Mouse (Mus musculus): Measurements from ENCODE around the gene Hnf4a.

Hnf4a gene

DNA sequence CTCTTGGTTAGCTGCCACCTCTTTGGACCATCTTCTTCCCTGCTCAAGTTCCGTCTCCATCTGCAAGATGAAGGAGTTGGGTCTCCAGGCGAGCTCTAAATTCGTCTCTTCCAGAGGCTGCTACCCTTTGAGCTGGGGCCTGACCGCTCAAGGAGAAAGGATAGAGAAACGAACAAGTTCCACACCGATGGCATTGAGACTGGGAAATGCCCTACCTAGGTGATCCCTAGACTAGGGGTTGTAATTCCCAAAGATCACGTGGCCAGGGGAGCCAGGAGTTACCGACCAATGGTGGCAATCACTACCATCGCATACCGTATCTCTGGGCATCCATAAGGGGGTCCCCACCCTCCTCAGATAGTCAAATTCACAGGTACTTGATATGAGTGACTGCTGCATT, 36.1 kb downstream of the Hnf4a start:
- no peak for ATAC-seq (ENCODE audit: insufficient number of reproducible peaks, low FRiP score, low TSS enrichment)

DNA sequence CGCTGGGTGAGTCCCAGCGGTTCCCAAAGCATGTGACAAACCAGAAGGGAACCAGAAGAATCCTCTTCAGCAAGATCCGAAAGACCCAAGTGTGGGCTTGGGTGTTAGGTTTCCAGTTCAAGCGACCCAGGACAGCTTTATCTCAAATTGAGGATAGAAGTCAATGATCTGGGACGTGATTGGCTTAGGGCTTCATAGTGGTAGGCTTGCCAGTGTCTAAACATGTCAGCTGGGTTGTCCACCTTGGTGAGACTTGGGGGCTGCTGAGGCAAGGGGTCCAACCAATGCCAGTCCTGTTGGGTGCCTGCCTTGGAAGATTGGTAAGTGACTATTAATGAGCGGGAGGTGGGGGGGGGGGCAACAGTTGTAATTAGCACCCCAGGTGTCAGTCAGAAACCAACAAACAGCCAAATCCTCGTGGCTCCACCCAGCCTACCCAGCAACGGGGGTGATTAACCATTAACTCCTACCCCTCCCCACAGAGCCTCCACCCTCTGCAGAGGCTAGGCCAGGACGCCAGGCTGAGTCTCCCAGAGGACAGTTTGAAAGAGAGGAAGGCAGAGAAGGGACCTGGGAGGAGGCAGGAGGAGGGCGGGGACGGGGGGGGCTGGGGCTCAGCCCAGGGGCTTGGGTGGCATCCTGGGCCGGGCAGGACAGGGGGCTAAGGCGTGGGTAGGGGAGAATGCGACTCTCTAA, 40.2 kb downstream of the Hnf4a start:
- ATAC-seq (ENCODE audit: insufficient number of reproducible peaks, low FRiP score, low TSS enrichment) = no peak

DNA sequence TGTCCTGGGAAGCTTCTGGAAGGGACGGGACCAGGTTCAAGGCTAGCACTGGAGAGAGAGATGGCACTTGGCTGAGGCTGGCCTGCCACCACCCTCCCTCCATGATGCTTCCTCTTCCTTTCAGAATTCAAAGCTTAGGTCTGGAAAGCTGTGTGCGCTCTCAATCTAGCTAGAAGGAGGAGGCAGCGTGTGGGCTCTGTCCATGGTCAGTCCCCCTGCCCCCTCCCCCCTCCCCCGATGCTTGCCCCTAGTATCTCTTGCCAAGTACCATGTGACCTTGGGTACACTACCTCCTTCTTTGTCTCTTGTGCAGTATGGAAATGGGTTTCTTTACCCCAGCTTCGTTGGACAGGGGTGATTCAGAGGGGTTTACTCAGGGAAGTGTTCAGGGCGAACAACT, 42.2 kb downstream of the Hnf4a start:
- ATAC-seq (ENCODE audit: insufficient number of reproducible peaks, low FRiP score, low TSS enrichment) = no peak

DNA sequence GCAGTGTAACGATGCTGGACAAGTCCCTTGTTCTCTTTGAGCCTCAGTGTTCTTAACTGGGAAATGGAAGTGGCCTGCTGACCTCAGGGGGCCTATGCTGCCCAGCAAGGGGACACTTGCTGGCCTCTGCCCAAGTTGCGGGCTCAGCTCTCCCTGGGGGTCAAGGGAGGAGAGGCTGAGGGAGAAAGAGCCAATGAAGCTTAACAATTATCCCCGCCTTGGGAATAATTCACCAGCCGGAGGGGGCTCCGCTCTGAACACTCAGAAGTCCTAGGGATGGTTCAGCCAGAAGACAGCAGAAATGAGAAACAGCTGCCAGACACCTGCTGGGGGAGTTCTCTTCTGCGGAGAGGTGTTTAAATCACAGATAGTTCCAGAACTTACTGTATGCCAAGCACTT, 43.2 kb downstream of the Hnf4a start:
- no peak for ATAC-seq (ENCODE audit: insufficient number of reproducible peaks, low FRiP score, low TSS enrichment)

DNA sequence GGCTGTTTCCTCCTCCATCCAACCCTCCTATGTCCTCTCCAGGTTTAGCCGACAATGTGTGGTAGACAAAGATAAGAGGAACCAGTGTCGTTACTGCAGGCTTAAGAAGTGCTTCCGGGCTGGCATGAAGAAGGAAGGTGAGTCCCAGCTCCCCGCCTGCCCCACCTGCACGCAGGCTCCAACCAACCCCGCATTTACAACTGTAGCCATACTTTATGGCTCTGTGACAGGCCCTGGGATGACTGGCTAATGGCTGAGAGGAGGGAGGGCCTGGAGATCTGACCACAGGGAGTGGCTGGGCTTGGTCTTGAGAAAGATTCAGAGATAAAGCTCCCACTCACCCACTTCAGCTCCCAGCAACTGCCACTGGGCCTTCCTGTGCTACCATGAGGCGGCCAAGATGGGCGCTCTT, 45.9 kb downstream of the Hnf4a start:
- ATAC-seq (ENCODE audit: insufficient number of reproducible peaks, low FRiP score, low TSS enrichment) = no peak

DNA sequence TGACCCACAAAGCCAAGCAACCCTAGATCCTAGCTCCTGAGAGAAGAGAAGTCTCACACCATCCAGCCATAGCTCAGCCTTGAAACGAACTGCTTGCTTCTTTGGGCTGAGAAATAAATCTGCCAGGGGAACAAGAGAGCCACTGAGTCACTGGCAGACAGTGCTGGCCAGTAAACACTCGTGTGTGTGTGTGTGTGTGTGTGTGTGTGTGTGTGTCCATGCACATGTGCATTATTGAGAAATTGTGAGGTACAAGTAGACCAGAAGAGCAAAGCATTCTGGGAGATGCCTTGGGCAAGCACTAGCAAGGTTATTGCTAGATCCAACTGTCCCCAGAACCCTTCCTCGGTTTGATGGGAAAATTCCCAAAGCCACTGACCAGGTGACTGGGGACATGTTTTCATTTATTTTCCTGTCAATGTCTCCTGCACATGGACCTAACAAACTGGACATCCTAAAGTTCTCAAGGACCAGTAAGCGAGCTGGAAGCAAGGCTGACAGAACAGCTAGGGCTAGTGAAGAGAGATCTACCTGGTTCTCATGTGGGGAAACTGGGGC, 47.9 kb downstream of the Hnf4a start:
- ATAC-seq (ENCODE audit: insufficient number of reproducible peaks, low FRiP score, low TSS enrichment) = no peak

DNA sequence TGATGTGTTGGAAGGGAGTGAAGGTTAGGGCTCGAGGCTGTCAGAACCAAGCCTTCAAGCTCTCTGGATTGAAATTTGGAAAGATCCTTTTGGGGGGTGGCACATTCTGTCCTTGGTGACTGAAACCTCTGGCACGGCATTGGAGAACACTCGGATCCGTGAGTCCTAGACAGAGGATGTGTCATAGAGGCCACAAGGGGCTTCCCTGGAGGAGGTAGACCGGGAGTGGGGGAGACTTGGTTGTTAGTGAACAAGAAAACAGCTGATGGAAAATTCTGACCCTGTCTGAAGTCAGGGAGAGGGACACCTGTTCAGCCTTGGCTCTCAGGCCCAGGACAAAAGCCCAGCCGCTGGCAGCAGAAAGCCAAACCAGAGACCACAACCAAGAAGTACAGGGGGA, 48.4 kb downstream of the Hnf4a start:
- no peak for ATAC-seq (ENCODE audit: insufficient number of reproducible peaks, low FRiP score, low TSS enrichment)

DNA sequence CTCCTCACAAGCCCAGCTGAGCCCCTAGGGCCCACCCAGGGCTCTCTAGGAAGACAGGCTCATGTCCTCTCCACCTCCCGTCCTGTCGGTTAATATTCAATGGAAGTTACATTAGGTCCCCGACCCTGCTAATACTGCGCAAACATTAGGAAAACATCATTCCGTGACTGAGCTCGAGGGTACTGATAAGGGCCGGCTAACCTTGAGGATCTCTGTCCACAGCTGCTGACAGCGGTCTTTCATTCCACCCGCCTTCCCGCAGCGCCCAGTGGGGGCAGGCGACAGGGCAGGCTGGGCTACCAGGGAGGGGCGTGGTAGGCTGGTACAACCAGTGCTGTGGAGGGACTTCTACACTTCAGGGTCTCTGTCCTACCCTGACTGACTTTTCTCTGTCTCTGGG, 48.8 kb downstream of the Hnf4a start:
- ATAC-seq (ENCODE audit: insufficient number of reproducible peaks, low FRiP score, low TSS enrichment) = no peak

DNA sequence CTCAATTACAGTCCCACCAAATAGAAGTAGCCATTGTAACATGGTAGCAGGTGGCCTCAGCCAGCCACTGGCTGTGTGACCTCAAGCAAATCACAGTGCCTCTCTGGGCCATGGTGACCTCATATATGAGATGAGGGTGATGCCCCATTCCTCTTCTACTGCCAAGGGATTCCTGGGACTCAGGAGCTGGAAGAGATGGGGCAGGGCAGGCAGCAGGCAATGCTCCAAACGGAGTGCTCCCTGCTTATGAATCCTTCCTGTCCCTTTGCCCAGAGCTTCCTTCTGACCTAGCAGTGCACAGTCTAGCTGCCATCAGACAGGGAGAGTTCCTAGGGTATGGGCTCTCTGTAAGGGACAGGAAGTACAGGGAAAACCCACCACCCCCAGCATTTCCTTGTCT, 51.9 kb downstream of the Hnf4a start:
- ATAC-seq (ENCODE audit: insufficient number of reproducible peaks, low FRiP score, low TSS enrichment) = no peak

DNA sequence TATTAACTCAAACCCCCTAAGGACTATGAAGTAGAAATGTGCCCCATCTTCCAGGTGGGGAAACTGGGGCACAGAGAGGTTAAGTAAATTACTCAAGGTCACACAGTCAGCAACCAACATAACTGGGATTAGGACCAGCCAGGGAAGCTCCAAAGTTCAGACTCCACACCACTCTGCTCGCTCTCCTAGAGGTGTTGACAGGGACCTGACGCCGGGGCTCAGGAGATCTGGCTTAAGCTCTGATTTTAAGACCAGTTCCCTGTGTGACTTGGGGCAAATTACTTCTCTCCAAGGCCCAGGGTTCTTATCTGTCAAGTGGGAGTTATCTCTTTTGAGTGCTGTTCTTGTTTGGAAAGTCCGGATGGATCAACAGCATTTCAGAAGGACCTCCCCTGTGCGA, 52.6 kb downstream of the Hnf4a start:
- ATAC-seq (ENCODE audit: insufficient number of reproducible peaks, low FRiP score, low TSS enrichment) = no peak

DNA sequence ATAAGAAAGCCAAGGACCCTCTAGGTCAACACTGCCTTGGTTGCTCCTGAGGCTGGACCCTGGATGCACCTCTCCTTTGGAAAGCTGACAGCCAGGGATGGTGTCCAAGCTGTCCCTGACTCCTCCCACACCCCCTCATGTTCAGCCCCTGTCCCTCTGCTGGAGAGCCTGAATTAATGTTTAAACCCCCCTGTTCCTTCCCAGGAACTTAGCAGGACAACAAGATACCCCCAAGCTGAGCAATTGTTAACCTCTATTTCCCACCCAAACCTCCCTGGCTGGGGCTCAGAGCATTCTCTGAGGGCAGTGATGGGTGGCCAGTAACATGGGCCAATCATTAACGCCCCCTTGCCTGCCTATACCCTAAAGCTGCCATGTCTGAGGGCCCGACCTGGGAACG, 53.6 kb downstream of the Hnf4a start:
- no peak for ATAC-seq (ENCODE audit: insufficient number of reproducible peaks, low FRiP score, low TSS enrichment)

DNA sequence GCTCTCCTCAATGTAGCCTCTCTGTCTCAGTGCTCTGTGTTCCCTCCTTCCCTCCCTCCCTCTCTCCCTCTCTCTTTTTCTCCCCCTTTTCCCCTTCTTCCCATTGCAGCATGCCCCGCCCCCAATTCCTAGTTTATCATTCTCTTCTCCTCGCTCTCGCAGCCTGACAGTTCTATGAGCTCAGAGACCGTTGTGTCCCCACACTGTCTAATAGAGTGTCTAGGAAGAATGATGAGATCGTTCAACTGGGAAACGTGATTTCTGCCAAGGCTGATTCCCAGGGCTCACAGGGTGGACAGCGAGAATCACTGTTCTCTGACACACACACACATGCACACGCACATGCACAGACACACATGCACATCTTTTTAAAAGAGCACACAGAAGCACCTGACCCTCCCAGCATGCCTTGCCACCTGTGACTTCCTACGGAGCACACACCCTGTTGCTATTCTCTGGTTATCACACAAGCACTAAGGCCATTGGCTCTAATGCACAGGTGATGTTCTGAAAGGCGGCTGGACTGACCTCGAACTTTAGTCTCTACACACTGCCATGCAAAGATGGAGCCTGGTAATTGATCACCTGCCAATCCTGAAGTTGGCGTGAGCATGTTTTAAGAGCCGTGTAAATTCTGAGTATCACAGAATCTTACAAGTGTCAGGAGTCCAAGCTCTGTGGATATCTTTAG, 54.8 kb downstream of the Hnf4a start:
- ATAC-seq (ENCODE audit: insufficient number of reproducible peaks, low FRiP score, low TSS enrichment) = no peak

DNA sequence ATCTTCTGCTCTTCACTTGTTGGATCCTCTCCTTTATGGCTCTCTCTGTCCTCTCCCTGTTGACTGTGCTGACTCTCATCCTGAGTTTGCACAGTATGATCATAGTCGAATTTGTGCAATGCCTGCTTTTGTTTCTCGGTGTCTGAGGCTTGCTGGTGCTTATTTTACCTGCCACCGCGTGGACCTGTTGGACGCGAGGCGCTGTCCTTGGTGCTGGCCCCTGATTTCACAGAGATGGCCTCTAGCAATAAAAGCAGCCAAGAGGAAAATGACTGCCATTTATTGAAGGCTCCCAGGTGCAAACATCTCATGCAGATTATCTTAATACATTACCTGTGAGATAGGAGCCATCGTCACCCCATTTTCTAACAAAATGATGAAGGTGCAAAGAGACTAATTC, 58.0 kb downstream of the Hnf4a start:
- no peak for ATAC-seq (ENCODE audit: insufficient number of reproducible peaks, low FRiP score, low TSS enrichment)

DNA sequence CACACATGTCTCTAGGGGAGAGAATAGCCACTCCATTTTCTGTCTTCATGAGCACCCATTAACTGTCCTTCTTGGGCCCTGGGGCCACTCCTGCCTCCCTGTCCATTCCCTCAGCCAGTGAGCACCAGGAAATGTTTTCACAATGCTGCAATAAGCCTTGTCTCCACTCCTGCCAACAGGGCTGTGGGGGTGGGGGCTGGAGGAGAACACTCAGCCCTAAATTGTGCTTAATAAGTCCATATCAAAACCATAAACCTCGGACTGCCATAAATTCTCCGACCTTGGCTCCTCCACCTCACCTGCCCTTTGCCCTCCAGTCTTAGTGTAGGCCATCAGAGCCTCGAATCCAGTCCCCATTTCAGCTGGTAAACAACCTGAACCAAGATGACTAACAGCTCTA, 67.7 kb downstream of the Hnf4a start:
- no peak for ATAC-seq (ENCODE audit: insufficient number of reproducible peaks, low FRiP score, low TSS enrichment)

DNA sequence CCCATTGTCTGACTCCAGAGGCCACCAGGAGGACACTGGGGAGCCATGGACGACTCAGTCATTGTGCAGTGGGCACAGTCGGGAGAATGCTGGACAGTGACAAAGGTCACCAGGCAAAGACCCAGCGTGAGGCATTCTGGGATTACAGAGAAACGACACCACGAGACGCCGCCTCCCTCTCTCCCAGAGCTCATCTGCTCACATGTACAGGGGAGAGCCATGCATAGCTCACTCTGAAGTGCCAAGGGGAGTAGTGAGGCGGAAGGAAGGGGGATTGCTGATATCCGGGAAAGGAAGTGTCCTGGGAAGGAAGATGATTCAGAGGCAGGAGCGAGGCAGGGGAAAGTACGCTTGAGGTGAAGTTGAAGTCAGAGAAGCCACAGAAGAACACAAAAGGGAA, 68.6 kb downstream of the Hnf4a start:
- ATAC-seq (ENCODE audit: insufficient number of reproducible peaks, low FRiP score, low TSS enrichment) = no peak

DNA sequence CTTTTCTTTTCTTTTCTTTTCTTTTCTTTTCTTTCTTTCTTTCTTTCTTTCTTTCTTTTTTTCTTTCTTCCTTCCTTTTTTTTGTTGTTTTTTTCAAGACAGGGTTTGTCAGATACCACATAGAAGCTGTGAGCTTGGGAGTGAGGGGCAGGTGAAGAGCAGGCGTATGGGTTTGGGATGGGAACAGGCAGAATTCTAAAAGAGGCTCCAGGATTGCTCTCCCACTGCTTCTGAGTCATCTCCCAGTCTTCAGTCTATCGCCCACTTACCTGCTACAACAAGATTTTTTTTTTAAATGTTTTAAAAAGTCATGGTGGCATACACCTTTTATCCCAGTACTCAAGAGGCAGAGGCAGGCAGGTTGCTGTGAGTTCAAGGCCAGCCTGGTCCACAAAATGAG, 71.4 kb downstream of the Hnf4a start:
- no peak for ATAC-seq (ENCODE audit: insufficient number of reproducible peaks, low FRiP score, low TSS enrichment)

DNA sequence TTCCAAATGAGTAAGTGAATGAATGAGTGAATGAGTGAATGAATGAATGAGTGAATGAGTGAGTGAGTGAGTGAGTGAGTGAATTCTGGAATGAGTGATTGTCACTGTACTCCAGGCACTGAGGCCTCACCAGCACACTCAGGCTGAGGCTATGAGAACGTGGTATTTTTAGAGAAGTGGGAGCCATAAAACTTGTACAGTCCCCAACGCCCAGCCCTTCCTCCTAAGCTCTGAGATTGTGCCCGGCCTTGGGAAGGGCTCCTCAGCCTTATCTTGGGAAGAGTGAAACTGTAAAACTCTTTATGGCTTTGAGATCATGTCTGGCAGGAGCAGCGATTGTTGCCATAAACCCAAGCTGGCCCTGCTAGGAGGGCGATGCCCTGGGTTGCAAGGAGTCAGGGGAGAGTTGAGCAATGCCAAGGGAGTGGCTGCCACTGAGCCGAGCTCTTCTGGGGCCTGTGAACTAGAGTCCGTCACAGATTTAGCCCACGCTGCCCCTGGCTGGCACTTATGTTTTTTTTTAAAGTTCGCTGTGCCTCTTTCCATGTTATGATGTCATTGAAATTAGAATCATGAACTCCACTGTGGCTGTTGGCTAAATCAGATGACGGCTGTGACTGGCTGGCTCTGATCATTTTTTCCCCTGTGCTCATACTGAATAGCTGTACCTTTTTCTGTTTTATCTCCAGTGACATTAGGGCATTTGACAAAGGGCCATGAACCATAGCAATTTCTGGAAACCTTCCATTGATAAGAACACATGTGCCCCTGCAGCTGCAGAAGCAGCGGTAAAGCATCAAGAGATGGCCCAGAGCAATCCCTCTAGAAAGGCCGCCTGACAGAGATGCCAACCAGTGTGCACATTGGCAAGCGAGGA, 73.7 kb downstream of the Hnf4a start:
- ATAC-seq (ENCODE audit: insufficient number of reproducible peaks, low FRiP score, low TSS enrichment) = no peak

DNA sequence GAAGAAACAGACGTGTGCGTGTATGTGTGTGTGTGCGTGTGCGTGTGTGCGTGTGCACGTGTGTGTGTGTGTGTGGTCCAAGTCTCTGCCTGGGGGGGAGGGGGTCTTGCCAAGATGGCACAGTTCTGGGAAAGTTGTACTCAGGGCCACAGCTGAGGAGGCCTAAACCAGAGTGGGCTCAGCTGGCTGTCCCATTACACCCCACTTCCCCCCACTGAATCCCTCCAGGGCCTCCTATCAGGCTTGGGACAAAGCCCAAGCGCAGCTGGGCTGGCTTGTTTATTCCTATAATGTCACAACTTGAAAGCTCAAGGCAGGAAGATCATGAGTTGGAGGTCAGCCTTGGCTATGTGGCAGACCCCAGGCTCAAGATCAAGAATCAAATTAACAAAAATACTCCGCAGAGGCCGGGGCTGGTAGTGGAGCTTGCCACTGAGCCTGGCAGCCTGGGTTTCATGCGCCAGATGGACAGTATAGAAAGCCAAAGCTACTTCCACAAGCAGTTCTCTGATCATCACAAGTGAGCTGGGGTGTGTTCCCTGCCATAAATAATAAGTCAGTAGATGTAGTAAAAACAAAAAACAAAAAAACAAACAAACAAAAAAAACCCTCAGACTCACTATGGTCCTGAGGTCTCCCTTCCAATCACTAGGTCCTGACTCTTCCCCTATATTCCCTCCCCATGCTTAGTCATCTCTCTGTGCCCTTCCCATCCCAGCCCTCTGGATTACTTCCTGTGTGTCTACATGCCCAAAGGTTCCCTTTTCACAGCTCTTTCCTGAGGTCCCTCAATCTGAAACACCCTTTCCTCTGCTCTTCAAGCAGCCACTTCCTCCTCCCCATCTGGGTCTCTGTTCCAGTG, 76.8 kb downstream of the Hnf4a start:
- no peak; the same call in 1 of the 2 replicates for ATAC-seq (ENCODE audit: insufficient number of reproducible peaks, low FRiP score, low TSS enrichment)

DNA sequence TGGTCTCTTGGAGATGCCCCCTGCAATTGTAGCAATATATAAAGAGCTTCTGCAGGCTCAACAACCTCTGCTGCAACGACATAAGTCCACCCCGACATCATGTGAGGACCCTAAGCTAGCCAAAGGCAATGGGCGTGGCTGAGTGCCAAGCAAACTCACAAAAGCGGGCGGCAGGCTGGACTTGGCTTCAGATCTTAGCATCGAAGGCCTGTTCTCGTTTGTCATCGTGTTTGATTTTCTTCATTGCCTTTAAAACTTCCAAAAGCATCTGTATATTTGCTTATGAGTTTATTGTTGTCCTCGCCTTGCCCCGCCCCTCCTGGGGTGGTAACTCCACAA, 77.4 kb downstream of the Hnf4a start:
- ATAC-seq (ENCODE audit: insufficient number of reproducible peaks, low FRiP score, low TSS enrichment) = no peak
